Mouse (Mus musculus): ENCODE data around the gene Cip2a. TPM values are rescaled to one million over a fixed set of nuclear protein-coding genes. Genes with fewer than 3 reads are reported as not detected.

Cip2a gene
- polyA plus RNA-seq, 1 experiment from 2014 or later = 20.8 TPM

GRCm38 (mm10) chr16:49035852-49036251 is 41.9 kb downstream of the Cip2a start:
- 72% methylated on average over 4 of the region's 4 CpGs for WGBS
- no peak overlapping the region for H3K9ac ChIP-seq
- no peak for ATAC-seq (ENCODE audit: insufficient number of reproducible peaks, low FRiP score, low TSS enrichment, low read depth)
- H3K27ac ChIP-seq (replicated peaks) = no peak overlapping the region
- no peaks in the 10 kb centered on the region for H3K27me3 ChIP-seq
- H3K9me3 ChIP-seq (replicated peaks) = no peaks in the 10 kb centered on the region
- no peak overlapping the region for H3K4me3 ChIP-seq (replicated peaks)
- H3K4me2 ChIP-seq (replicated peaks) = no peak overlapping the region
- H3K36me3 ChIP-seq = no peaks in the 10 kb centered on the region
- H3K4me1 ChIP-seq = no peaks in the 10 kb centered on the region

DNA sequence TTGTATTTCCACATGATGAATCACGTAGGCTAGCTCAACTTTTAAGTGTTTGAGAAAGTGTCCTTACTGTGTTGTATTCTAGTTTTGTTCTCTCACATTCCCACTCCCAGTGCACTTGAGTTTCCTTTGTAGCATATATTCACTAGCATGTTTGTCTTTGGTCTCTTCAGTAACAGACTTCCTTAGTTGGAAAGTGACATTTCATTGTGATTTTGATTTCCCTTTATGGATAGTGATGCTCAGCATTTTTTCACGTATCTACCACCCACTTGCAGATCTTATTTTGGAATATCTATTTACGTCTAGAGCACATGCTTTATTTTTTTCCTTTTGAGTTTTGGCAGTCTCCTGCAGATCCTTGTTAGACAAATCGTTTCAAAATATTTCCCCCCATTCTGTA is 43.8 kb downstream of the Cip2a start:
- H3K4me2 ChIP-seq (replicated peaks) = no peak overlapping the region
- ATAC-seq (ENCODE audit: insufficient number of reproducible peaks, low FRiP score, low TSS enrichment, low read depth) = no peak
- H3K36me3 ChIP-seq = no peaks in the 10 kb centered on the region
- 65% methylated on average over 4 of the region's 4 CpGs for WGBS
- no peak overlapping the region for H3K9ac ChIP-seq
- H3K4me1 ChIP-seq = no peaks in the 10 kb centered on the region
- H3K4me3 ChIP-seq (replicated peaks) = no peak overlapping the region
- no peak overlapping the region for H3K27ac ChIP-seq (replicated peaks)
- no peaks in the 10 kb centered on the region for H3K9me3 ChIP-seq (replicated peaks)
- no peaks in the 10 kb centered on the region for H3K27me3 ChIP-seq

- Histone ChIP-seq H3K4me3 (replicated peaks) (no peak overlapping the region), H3K36me3 (no peaks in the 10 kb centered on the region), H3K4me2 (replicated peaks) (no peak overlapping the region), H3K9ac (no peak overlapping the region), H3K27ac (replicated peaks) (no peak overlapping the region), H3K9me3 (replicated peaks) (no peaks in the 10 kb centered on the region), H3K4me1 (no peaks in the 10 kb centered on the region), H3K27me3 (no peaks in the 10 kb centered on the region)
- no peak for ATAC-seq (ENCODE audit: insufficient number of reproducible peaks, low FRiP score, low TSS enrichment, low read depth)
- WGBS = 76% methylated on average over 3 of the region's 3 CpGs
Observed at GRCm38 (mm10) chr16:49040554-49041221, 46.7 kb downstream of the Cip2a start.

DNA sequence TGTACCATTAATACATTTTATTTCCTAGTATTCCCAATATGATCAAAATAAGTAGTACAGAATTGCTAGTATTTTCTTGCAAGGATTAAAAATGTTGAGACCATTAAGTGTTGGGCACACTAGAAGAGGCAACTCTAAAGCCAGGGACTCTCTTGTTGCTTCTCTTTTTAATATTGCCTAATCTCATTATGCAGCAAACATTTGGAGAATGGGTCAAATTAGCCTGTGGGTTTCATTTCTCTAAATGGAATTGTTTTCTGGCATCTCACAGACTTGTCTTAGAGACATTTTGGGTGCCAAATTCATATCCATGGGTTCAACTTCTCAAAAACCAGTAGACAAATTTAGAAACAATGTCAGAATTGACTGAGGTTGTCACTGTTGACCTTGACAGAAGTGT is 55.2 kb downstream of the Cip2a start:
- Histone ChIP-seq H3K9ac (no peak overlapping the region), H3K36me3 (no peaks in the 10 kb centered on the region), H3K4me1 (no peaks in the 10 kb centered on the region), H3K27ac (replicated peaks) (no peak overlapping the region), H3K9me3 (replicated peaks) (no peaks in the 10 kb centered on the region), H3K4me2 (replicated peaks) (no peak overlapping the region), H3K4me3 (replicated peaks) (no peak overlapping the region), H3K27me3 (no peaks in the 10 kb centered on the region)
- no peak for ATAC-seq (ENCODE audit: insufficient number of reproducible peaks, low FRiP score, low TSS enrichment, low read depth)

- no peak within 1 kb of the TSS for H3K4me3 ChIP-seq (replicated peaks)
- no peaks in the 10 kb centered on the region for H3K36me3 ChIP-seq
- H3K4me2 ChIP-seq (replicated peaks) = no peak within 1 kb of the TSS
- no peak for ATAC-seq (ENCODE audit: insufficient number of reproducible peaks, low FRiP score, low TSS enrichment, low read depth)
- no peak within 1 kb of the TSS for H3K27ac ChIP-seq (replicated peaks)
- WGBS = 79% methylated on average over 1 of the region's 1 CpGs
- no peaks in the 10 kb centered on the region for H3K4me1 ChIP-seq
- H3K9ac ChIP-seq = no peak within 1 kb of the TSS
- H3K27me3 ChIP-seq = no peaks in the 10 kb centered on the region
- H3K9me3 ChIP-seq (replicated peaks) = no peaks in the 10 kb centered on the region
Observed at GRCm38 (mm10) chr16:49057186-49057585, 63.2 kb downstream of the Cip2a start, which contains the start of gene Myh15. Gene Myh15 (plus strand): TSS chr16:49057486.

Other genes starting within 250 kb of the Cip2a start
- gene Trat1, start 222.2 kb upstream of the Cip2a start, polyA plus RNA-seq (2015; fragmentation: Nextera tagmentation; extraction: Ambion mirVana) = not detected in 2 replicates
- gene Retnlb, start 177.3 kb upstream of the Cip2a start, polyA plus RNA-seq (2015; fragmentation: Nextera tagmentation; extraction: Ambion mirVana) = not detected in 2 replicates
- not detected in 2 replicates for gene Retnla, start 151.6 kb upstream of the Cip2a start, polyA plus RNA-seq (2015; fragmentation: Nextera tagmentation; extraction: Ambion mirVana)
- gene Retnlg, start 121.6 kb upstream of the Cip2a start, polyA plus RNA-seq (2015; fragmentation: Nextera tagmentation; extraction: Ambion mirVana) = 0.92 and 1.8 TPM in 2 replicates
- 28.1 and 28.3 TPM in 2 replicates for gene Dzip3, start within 50 bp of the Cip2a start, polyA plus RNA-seq (2015; fragmentation: Nextera tagmentation; extraction: Ambion mirVana)
- 0.05 and 0.07 TPM in 2 replicates for gene Myh15, start 63.3 kb downstream of the Cip2a start, polyA plus RNA-seq (2015; fragmentation: Nextera tagmentation; extraction: Ambion mirVana)